Mouse (Mus musculus): Measurements from ENCODE around the gene Ppp4r3a. TPM values are rescaled to one million over a fixed set of nuclear protein-coding genes. Genes with fewer than 3 reads are reported as not detected.

Ppp4r3a gene
- 20.3 and 22.4 TPM in 2 replicates for polyA plus RNA-seq (2012; rRNA removed)

GRCm38 (mm10) chr12:101083076-101083838, at the start of gene Ppp4r3a:
Gene Ppp4r3a, minus strand, starts transcription at chr12:101083702.

GRCm38 (mm10) chr12:101028954-101029731, 54.4 kb downstream of the Ppp4r3a start, which contains the start of gene Ccdc88c:
Gene Ccdc88c, minus strand, starts transcription at chr12:101029056.

Other genes with a start within 250 kb of the Ppp4r3a start
- gene Gpr68, start 175.5 kb downstream of the Ppp4r3a start, polyA plus RNA-seq (2012; rRNA removed), result 0.02 and 0.05 TPM in 2 replicates
- gene Ccdc88c, start 54.6 kb downstream of the Ppp4r3a start, polyA plus RNA-seq (2012; rRNA removed), result 8.2 and 9.9 TPM in 2 replicates

Data from liver, embryonic 14 days (tissue).